Mouse (Mus musculus) embryo, embryonic 10 days (tissue): ENCODE results near the gene Ferd3l.

Experiments used
- DNase-seq: peaks from one replicate; pipeline ENCODE4 v3.0.0-alpha.2; 2015; ENCODE audit warnings: low spot score

Ferd3l gene

DNA sequence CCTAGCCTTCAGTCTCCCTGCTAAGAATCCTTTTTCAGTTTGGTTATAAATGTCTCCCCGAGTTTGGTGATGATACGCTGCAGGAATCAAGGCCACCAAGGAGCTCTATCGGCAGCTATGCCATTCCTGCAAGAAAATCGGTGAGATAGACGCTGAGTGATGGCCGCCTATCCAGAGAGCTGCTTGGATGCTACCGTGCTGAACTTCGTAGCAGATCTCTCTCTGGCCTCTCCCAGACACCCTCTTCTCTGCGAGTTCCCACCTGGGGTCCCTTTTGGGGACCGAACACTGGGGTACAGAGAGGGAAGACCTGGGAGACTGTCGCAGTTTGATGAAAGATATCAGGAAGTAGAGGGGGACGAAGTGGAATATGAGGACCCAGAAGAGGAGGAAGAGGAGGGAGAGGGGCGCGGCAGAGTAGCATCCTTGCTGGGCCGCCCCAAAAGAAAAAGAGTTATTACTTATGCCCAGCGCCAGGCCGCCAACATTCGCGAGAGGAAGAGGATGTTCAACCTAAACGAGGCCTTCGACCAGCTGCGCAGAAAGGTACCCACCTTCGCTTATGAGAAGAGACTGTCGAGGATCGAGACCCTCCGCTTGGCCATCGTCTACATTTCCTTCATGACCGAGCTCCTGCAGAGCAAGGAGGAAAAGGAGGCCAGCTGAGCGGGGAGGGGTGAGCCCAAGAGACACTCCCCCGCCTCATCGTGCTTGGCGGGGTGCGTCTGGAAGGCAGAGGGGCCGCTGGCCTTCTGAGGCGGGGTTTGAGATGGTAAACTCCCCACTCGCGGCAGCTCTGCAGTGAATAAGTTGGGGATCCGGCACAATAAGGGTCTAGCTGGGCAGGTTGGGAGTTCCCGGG lies at the start of gene Ferd3l:
TSS of gene Ferd3l (plus strand) at position 95 of the 862 bp plus-strand sequence.
- peak; percentile 27 for DNase-seq

- no peak for DNase-seq
Observed at GRCm38 (mm10) chr12:33893956-33894355, 34.3 kb upstream of the Ferd3l start.

GRCm38 (mm10) chr12:33894621-33895020 lies 33.6 kb upstream of the Ferd3l start:
- DNase-seq = no peak

GRCm38 (mm10) chr12:33926751-33927150 lies 1.5 kb upstream of the Ferd3l start:
- DNase-seq = peak; percentile 70

- peak; percentile 63 for DNase-seq
Observed at GRCm38 (mm10) chr12:33927334-33928098, 709 bp upstream of the Ferd3l start.

- peak; percentile 30 for DNase-seq
Observed at GRCm38 (mm10) chr12:33952843-33953242, 24.6 kb downstream of the Ferd3l start.

- no peak for DNase-seq
Observed at GRCm38 (mm10) chr12:33954931-33955565, 26.8 kb downstream of the Ferd3l start.

DNA sequence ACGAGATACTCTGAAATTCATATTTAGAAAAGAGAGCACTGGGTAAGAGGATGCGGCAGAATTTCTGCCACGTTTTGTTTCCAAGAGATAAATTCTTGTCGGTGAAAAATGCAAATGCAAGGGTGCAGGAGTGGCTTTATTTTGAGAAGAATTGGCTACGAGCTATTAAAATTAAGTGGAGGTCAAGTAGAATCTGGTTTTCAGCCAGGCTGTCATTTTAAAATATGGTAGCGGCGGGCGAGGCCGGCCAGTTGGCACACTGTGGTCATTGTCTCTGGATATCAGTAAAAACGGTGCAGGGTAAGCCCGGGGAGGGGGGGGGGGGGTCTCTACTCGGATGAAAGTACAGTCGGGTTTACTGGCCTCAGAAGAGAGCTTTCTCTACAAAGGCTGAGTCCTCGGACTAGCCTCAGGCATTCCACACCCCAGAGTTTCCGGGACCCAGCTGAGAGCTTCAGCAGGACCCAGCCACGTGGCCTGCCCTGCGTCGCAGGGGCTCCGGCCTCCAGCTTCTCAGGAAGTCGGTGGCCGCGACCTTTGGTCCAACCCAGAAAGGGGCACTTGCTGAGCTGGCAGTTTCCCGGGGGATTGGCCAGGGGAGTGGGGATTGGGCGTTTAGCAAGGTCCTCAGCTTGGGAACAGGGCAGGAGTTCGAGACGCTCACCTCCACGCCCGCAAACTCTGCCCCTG lies 27.5 kb downstream of the Ferd3l start:
- peak; percentile 83 for DNase-seq

GRCm38 (mm10) chr12:33956576-33957399 lies 28.6 kb downstream of the Ferd3l start:
- DNase-seq = peak; percentile 41

DNA sequence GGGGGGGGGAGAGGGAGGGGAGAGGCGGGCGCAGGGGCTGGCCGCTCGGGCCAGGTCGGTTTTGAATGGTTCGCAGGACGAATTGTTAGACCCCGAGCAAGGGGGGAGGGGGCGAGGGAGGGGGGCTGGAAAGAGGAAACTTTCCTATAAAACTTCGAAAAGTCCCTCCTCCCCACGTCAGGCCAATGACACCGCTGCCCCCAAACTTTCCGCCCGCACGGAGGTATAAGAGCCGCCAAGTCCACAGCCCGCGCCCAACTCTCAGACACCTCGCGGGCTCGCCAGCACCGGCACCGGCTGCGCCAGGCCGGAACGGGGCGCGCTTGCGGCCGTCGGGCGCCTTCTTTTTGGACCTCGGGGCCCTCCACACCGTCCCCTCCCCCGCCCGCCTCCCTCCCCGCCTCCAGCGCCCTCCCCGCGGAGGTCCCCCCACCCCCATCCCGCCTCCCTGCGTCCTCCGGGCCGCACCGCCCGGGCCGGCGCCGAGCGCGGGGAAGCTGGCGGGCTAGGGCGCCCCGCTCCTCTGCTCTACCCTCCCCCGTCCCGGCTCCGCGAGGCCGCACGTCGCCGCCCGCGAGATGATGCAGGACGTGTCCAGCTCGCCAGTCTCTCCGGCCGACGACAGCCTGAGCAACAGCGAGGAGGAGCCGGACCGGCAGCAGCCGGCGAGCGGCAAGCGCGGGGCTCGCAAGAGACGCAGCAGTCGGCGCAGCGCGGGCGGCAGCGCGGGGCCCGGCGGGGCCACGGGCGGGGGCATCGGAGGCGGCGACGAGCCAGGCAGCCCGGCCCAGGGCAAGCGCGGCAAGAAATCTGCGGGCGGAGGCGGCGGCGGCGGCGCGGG lies 29.4 kb downstream of the Ferd3l start, which contains the start of gene Twist1:
TSS of gene Twist1 (plus strand) at position 272 of the 841 bp plus-strand sequence.
- DNase-seq = peak; percentile 84

- peak; percentile 65 for DNase-seq
Observed at GRCm38 (mm10) chr12:33958241-33959194, 30.3 kb downstream of the Ferd3l start.

GRCm38 (mm10) chr12:33959206-33959605 lies 31.0 kb downstream of the Ferd3l start:
- no peak for DNase-seq

DNA sequence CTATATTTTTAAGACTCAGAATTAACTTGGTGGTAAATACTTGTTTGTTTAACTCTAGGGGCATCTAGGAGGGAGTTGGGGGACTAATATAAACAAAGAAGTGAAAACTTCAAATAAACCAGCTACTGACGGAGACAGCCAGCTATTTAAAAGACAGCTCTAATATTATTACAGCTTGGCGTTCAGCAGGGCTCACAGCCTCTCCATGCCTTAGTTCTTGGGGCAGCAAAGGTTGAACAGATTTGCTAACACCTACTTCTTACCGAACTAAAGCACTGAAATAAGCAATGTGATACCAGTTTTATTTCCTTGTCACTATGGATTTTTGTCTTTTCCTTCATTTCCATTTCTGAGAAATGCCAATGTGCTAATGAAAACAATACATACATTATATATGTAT lies 31.6 kb downstream of the Ferd3l start:
- DNase-seq = no peak

- DNase-seq = peak; percentile 52
Observed at GRCm38 (mm10) chr12:33961013-33961412, 32.8 kb downstream of the Ferd3l start.

DNA sequence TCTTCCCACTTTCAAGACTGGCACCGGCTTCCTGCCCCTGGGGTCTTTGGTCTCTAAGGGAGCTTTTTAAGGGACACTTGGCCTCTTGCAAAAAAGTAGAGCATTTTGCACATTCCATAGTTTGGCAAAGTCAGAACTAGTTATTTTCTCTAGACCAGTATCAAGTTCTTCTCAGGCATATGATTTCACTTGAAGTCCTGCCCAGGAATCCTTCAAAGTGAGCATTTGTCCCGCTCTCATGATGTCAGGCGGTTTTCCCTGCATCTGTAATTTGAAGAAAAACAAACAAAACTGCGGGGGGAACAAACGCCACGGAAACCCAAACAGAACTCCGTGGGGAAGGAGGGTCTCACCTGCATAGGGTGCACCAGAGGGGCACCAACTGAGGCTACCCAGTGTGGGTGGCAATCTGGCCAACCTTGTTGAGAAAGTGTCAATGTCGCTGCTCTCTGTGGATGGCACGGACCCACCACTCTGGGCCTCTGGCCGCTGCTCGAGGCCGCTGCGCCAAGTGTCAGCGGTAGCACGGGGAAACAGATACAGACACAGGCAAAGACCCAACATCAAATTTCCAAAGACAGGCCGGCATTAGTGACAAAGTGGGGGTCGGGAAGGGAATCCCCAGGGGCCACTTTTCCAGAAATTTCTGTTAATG lies 34.0 kb downstream of the Ferd3l start:
- peak; percentile 58 for DNase-seq

- DNase-seq = no peak
Observed at GRCm38 (mm10) chr12:33962773-33963130, 34.5 kb downstream of the Ferd3l start.

DNA sequence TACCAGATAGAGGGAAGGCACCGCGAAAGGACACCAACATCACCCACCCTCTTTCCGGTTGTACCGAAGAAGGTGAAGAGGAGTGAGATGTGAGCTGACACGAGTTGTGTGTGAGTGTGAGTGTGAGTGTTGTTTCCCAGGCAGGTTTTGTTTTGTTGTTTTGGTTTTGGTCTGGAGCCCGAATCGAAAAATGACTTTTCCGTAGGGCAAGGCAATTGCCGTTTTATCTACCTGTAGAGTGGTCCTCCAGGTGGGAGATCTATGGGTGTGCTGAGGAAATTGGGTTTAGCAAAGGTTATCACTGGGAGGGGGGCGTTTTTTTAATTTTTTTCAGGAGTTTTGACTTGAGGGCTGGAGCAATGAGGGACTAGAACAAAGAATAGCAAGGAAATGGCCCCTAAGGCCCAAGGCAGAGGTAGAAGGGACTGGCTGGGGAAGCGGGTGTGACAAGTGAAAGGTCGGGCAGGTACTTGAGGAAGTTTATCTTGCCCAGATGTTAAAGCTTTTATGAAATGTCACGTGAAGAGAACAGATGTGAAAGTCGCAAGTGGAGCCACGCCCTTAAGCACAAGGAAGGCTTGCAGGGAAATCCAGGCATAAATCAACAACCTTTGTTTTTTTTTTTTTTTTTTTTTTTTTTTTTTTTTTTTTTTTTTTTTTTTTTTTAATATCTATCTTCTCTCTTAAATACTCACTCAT lies 35.6 kb downstream of the Ferd3l start:
- peak; percentile 66 for DNase-seq

DNA sequence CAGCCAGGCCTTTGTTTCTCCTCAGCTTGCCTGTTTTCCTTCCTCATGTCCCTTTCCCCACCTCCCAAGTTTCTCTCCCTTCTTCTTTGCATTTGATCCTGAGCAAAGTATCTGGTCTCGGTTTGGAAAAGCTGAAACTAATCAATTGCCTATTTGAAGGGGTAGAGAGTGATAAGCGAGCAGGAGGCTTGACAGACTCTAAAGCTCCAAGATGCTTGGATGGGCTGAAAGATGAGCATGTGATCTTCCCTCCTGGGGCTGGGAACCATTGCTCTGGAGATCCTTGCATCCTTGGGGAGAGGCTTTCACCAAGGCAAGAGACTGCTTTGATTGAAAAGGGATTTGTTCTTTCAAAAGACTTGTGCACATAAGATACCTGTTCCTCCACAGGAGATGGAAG lies 36.2 kb downstream of the Ferd3l start:
- DNase-seq = peak; percentile 45
